Mouse (Mus musculus) forebrain, embryonic 16.5 days (tissue): Measurements from ENCODE around the gene Cobl. TPM values are rescaled to one million over a fixed set of nuclear protein-coding genes. Genes with fewer than 3 reads are reported as not detected.
A peak's percentile ranks its signal among the peaks of the same experiment; 100 is the strongest.

ENCODE experiments used
- ATAC-seq: fragments of 200-750 bp; cut with Nextera tagmentation; 2 replicates; pipeline ENCODE4 v1.8.0; 2017; ENCODE audit warnings: mild to moderate bottlenecking, moderate library complexity
- H3K27ac ChIP-seq: fragments of 300-500 bp; sonication (generic); 2 replicates; pipeline ENCODE4 v1.5.1; 2014; ENCODE audit warnings: low read length, control low read depth
- H3K27me3 ChIP-seq: fragments of 300-500 bp; sonication (generic); replicated peaks from 2 replicates; pipeline ENCODE4 v1.6.1; 2014; ENCODE audit warnings: low read length; ENCODE audit not compliant: control insufficient read depth, insufficient read depth
- H3K36me3 ChIP-seq: fragments of 300-500 bp; sonication (generic); 2 replicates; pipeline ENCODE4 v1.6.1; 2014; ENCODE audit not compliant: control insufficient read depth, insufficient read depth
- H3K4me1 ChIP-seq: fragments of 300-500 bp; sonication (generic); replicated peaks from 2 replicates; pipeline ENCODE4 v1.6.1; 2014; ENCODE audit warnings: low read length; ENCODE audit not compliant: control insufficient read depth, insufficient read depth
- H3K4me2 ChIP-seq: fragments of 300-500 bp; sonication (generic); 2 replicates; pipeline ENCODE4 v1.6.1; 2014; ENCODE audit warnings: mild to moderate bottlenecking, low read length, control low read depth
- H3K4me3 ChIP-seq: fragments of 300-500 bp; sonication (generic); replicated peaks from 2 replicates; pipeline ENCODE4 v1.5.1; 2014; ENCODE audit warnings: mild to moderate bottlenecking, low read length, control low read depth
- H3K9ac ChIP-seq: fragments of 300-500 bp; sonication (generic); replicated peaks from 2 replicates; pipeline ENCODE4 v1.6.1; 2014; ENCODE audit warnings: low read depth, low read length, control low read depth
- H3K9me3 ChIP-seq: fragments of 300-500 bp; sonication (generic); 2 replicates; pipeline ENCODE4 v1.6.1; 2016; ENCODE audit warnings: low read length; ENCODE audit not compliant: control insufficient read depth
- WGBS: fragments of 180-500 bp; shearing (Covaris S2); extraction: QIAGEN DNeasy Blood & Tissue Kit; methylation state at CpG from one replicate; pipeline ENCODE4 v1.1.7; 2014; 5-methylcytosine and 5-hydroxymethylcytosine counted together
- polyA plus RNA-seq: library from polyadenylated mRNA; unstranded; fragments of >200 nt; fragmentation: Nextera tagmentation; extraction: Ambion mirVana; gene quantifications from 2 replicates; pipeline ENCODE4 v1.2.1, GENCODE M21; 2015

Cobl gene
- polyA plus RNA-seq, 1 experiment from 2014 or later, result 8.4 TPM

DNA sequence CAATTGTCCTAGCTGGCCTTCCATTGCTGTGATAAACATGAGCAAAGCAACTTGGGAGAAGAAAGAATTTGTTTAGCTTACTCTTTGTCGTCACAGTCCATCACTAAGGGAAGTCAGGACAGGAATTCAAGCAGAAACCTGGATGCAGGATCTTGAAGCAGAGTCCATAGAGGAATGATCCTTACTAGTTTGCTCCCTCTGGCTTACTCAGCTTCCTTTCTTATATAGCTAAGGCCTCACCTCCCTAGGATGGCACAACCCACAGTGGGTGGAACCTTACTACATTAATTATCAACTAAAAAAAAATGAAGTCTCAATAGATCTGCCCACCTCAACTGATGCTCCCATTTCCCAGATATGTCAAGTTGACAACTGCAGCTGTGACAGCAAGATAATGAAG is 52.8 kb downstream of the Cobl start:
- 90% methylated on average over 1 of the region's 1 CpGs for WGBS
- ATAC-seq, result no peak
- no peaks in the 10 kb centered on the region for H3K9me3 ChIP-seq
- H3K36me3 ChIP-seq, result no peaks in the 10 kb centered on the region
- H3K9ac ChIP-seq, result no peak overlapping the region
- H3K4me1 ChIP-seq, result peaks cover 8% of the 10 kb centered on the region
- H3K4me3 ChIP-seq, result no peak overlapping the region
- H3K27ac ChIP-seq, result no peak overlapping the region
- H3K4me2 ChIP-seq, result no peak overlapping the region
- H3K27me3 ChIP-seq, result no peaks in the 10 kb centered on the region

- no peaks in the 10 kb centered on the region for H3K36me3 ChIP-seq
- no peak for ATAC-seq
- H3K27me3 ChIP-seq, result no peaks in the 10 kb centered on the region
- WGBS, result 91% methylated on average over 4 of the region's 4 CpGs
- peaks cover 5% of the 10 kb centered on the region for H3K4me1 ChIP-seq
- H3K9ac ChIP-seq, result no peak overlapping the region
- no peak overlapping the region for H3K27ac ChIP-seq
- no peaks in the 10 kb centered on the region for H3K9me3 ChIP-seq
- H3K4me2 ChIP-seq, result no peak overlapping the region
- no peak overlapping the region for H3K4me3 ChIP-seq
Observed at GRCm38 (mm10) chr11:12411075-12411807, 53.5 kb downstream of the Cobl start.

DNA sequence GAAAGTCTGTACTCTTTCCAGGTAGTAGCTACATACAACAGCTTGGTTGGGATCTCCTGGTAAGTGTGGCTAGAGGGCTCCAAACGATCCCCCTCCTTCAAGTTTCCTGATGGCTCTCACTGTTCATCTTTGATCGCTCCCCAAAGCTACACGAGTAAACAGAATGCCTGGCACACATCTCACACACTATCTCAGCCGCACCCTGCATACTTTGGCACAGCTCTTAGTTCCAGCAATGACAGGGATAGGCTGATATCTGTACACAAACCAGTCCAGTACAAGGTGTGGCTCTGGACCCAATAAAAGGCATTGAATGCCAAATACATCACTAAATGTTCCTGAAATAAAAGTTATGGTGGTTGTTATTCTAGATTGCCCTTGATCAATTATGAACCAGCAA is 55.3 kb downstream of the Cobl start:
- no peaks in the 10 kb centered on the region for H3K4me1 ChIP-seq
- no peak overlapping the region for H3K4me2 ChIP-seq
- H3K4me3 ChIP-seq, result no peak overlapping the region
- ATAC-seq, result no peak
- no peaks in the 10 kb centered on the region for H3K27me3 ChIP-seq
- no peaks in the 10 kb centered on the region for H3K9me3 ChIP-seq
- H3K9ac ChIP-seq, result no peak overlapping the region
- H3K27ac ChIP-seq, result no peak overlapping the region
- H3K36me3 ChIP-seq, result no peaks in the 10 kb centered on the region
- 77% methylated on average over 4 of the region's 4 CpGs for WGBS

- Histone ChIP-seq H3K27me3 (no peaks in the 10 kb centered on the region), H3K4me2 (no peak overlapping the region), H3K9ac (no peak overlapping the region), H3K9me3 (no peaks in the 10 kb centered on the region), H3K36me3 (no peaks in the 10 kb centered on the region), H3K27ac (no peak overlapping the region), H3K4me1 (0 out of 2 replicates have a peak, but pooled peaks cover 3% of the 10 kb centered on the region), H3K4me3 (no peak overlapping the region)
- 89% methylated on average over 6 of the region's 6 CpGs for WGBS
- ATAC-seq, result no peak
Observed at GRCm38 (mm10) chr11:12407834-12408233, 56.9 kb downstream of the Cobl start.

DNA sequence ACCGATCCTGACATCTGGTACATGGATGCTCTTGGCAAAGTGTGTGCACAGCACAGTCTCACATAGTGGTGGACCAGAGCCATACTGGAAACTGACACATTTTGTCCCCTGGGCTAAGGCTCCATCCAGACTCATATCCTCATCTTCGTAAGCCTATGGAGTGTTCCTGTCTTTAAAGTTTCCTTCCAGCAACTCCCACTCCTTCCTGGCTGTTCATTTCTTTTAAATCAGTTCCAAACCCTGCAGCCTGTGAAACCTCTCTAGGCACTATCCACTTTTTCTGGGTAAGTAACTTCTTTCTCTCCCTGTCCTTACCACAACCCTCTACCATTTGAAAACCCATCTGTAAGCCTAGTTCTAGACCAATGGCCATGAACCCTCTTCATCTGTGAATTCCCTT is 64.9 kb downstream of the Cobl start:
- H3K9ac ChIP-seq, result no peak overlapping the region
- no peaks in the 10 kb centered on the region for H3K9me3 ChIP-seq
- no peaks in the 10 kb centered on the region for H3K27me3 ChIP-seq
- H3K4me2 ChIP-seq, result no peak overlapping the region
- H3K4me1 ChIP-seq, result 0 out of 2 replicates have a peak, but pooled peaks cover 3% of the 10 kb centered on the region
- no peaks in the 10 kb centered on the region for H3K36me3 ChIP-seq
- H3K27ac ChIP-seq, result no peak overlapping the region
- no peak for ATAC-seq
- 100% methylated on average over 2 of the region's 2 CpGs for WGBS
- H3K4me3 ChIP-seq, result no peak overlapping the region

DNA sequence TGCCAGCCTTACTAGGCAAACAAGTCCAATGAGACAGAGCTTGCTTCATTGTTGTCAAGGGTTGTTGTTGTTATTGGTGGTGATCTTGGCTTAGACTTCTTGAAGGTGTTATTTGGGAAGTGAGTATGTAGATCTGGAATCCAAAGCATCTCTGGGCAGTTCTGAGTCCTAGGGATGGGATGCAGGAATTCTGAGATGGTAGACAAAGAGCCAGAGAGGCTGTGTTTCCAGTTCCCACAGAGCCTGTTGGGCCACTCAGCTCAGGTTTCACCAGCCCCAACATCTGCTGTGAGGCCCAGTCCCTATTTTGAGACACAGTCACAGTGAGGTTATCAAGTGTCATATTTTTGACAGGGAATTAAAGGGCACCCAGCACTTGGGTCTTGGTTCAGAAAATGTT is 68.6 kb downstream of the Cobl start:
- Histone ChIP-seq H3K4me2 (no peak overlapping the region), H3K9me3 (no peaks in the 10 kb centered on the region), H3K27me3 (no peaks in the 10 kb centered on the region), H3K9ac (no peak overlapping the region), H3K36me3 (no peaks in the 10 kb centered on the region), H3K4me1 (no peaks in the 10 kb centered on the region), H3K27ac (no peak overlapping the region), H3K4me3 (no peak overlapping the region)
- no peak for ATAC-seq

GRCm38 (mm10) chr11:12394701-12395100 is 70.1 kb downstream of the Cobl start:
- H3K9ac ChIP-seq, result no peak overlapping the region
- no peak overlapping the region for H3K4me3 ChIP-seq
- no peak for ATAC-seq
- no peak overlapping the region for H3K4me2 ChIP-seq
- H3K9me3 ChIP-seq, result no peaks in the 10 kb centered on the region
- WGBS, result 65% methylated on average over 1 of the region's 1 CpGs
- no peak overlapping the region for H3K27ac ChIP-seq
- H3K36me3 ChIP-seq, result no peaks in the 10 kb centered on the region
- H3K4me1 ChIP-seq, result no peaks in the 10 kb centered on the region
- H3K27me3 ChIP-seq, result no peaks in the 10 kb centered on the region

DNA sequence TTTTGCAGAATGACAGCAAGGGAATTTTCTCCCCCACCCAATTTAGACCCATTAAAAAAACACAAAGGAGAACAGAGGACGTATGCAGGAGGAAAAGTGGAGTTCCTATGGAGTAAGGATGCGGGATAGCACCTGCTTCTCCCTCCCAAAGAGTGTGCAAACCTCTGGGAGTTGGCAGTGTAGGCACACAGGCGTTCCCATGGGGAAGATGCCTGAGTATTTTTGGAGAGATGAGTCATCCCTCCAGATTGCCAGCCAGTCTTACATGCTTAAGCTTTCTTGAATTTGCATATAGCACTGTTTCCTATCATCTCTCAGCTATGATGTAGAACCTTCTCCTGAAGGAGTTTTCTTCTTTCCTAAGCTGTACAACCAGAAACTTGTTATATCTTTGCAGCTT is 70.6 kb downstream of the Cobl start:
- ATAC-seq, result peak; percentile 36; the same call in 1 of the 2 replicates

GRCm38 (mm10) chr11:12384826-12385225 is 79.9 kb downstream of the Cobl start:
- no peaks in the 10 kb centered on the region for H3K9me3 ChIP-seq
- ATAC-seq, result peak; percentile 83
- H3K27ac ChIP-seq, result no peak overlapping the region
- H3K27me3 ChIP-seq, result 0 out of 2 replicates have a peak, but pooled peaks cover 3% of the 10 kb centered on the region
- H3K4me2 ChIP-seq, result no peak overlapping the region
- 32% methylated on average over 2 of the region's 2 CpGs for WGBS
- H3K4me1 ChIP-seq, result no peaks in the 10 kb centered on the region; the same call in 1 of the 2 replicates
- no peak overlapping the region for H3K9ac ChIP-seq
- no peaks in the 10 kb centered on the region for H3K36me3 ChIP-seq
- no peak overlapping the region for H3K4me3 ChIP-seq

More for the DNA sequence above, 70.6 kb downstream of the Cobl start:
- Histone ChIP-seq H3K9ac (no peak overlapping the region), H3K4me1 (no peaks in the 10 kb centered on the region), H3K9me3 (no peaks in the 10 kb centered on the region), H3K27ac (no peak overlapping the region), H3K36me3 (no peaks in the 10 kb centered on the region), H3K4me3 (no peak overlapping the region), H3K4me2 (no peak overlapping the region), H3K27me3 (no peaks in the 10 kb centered on the region)
- 53% methylated on average over 3 of the region's 3 CpGs for WGBS
